Mouse (Mus musculus) liver, adult 2 months (tissue): ENCODE results near the gene Kcnb1. TPM values are rescaled to one million over a fixed set of nuclear protein-coding genes. Genes with fewer than 3 reads are reported as not detected.

Source experiments
- DNase-seq: peaks from one replicate; pipeline ENCODE4 v3.0.0-alpha.2; 2011; ENCODE audit warnings: low read depth, low spot score; ENCODE audit errors: extremely low read depth
- H3K27ac ChIP-seq: fragments of 200-500 bp; replicated peaks from 2 replicates; pipeline ENCODE4 v1.5.1; 2012; ENCODE audit warnings: low read depth, mild to moderate bottlenecking, control low read depth, inconsistent platforms, low read length; ENCODE audit not compliant: insufficient read depth
- H3K27me3 ChIP-seq: fragments of 200-500 bp; 2 replicates; pipeline ENCODE4 v1.6.1; 2012; ENCODE audit warnings: mild to moderate bottlenecking, moderate library complexity, low read length, inconsistent platforms; ENCODE audit not compliant: control insufficient read depth, insufficient read depth
- H3K36me3 ChIP-seq: fragments of 200-500 bp; 2 replicates; pipeline ENCODE4 v1.6.1; 2012; ENCODE audit warnings: low read length, inconsistent platforms; ENCODE audit not compliant: control insufficient read depth, insufficient read depth
- H3K4me1 ChIP-seq: fragments of 200-500 bp; 2 replicates; pipeline ENCODE4 v1.6.1; 2011; ENCODE audit warnings: low read length; ENCODE audit not compliant: control insufficient read depth, insufficient read depth
- H3K4me3 ChIP-seq: fragments of 200-500 bp; 2 replicates; pipeline ENCODE4 v1.5.1; 2011; ENCODE audit warnings: low read depth, mild to moderate bottlenecking, control low read depth, low read length, moderate library complexity; ENCODE audit not compliant: insufficient read depth
- H3K79me2 ChIP-seq: fragments of 200-500 bp; 2 replicates; pipeline ENCODE4 v1.6.1; 2012; ENCODE audit warnings: inconsistent platforms, mild to moderate bottlenecking, low read length, moderate library complexity; ENCODE audit not compliant: control insufficient read depth, insufficient read depth
- H3K9ac ChIP-seq: fragments of 200-500 bp; 2 replicates; pipeline ENCODE4 v1.6.1; 2012; ENCODE audit warnings: low read depth, mild to moderate bottlenecking, control low read depth, inconsistent platforms, low read length
- CTCF ChIP-seq: fragments of 200-500 bp; IDR thresholded peaks from 2 replicates; pipeline ENCODE4 v1.5.1; 2011; ENCODE audit warnings: low read depth, low read length, control low read depth
- POLR2A ChIP-seq: fragments of 200-500 bp; IDR thresholded peaks from 2 replicates; pipeline ENCODE4 v1.6.1; 2011; ENCODE audit warnings: low read length, control low read depth; ENCODE audit not compliant: insufficient read depth; ENCODE audit errors: extremely low read depth
- WGBS: fragments of 180-500 bp; shearing (Covaris S2); methylation state at CpG from one replicate; pipeline ENCODE4 v1.1.7; 2018; 5-methylcytosine and 5-hydroxymethylcytosine counted together
- polyA plus RNA-seq: library from polyadenylated mRNA; depleted of rRNA; stranded (reverse); fragments of >200 nt; gene quantifications from 2 replicates; pipeline ENCODE4 v1.2.3, GENCODE M21; 2012; rRNA removed
- total RNA-seq: library from RNA; depleted of rRNA; stranded (reverse); fragments of >200 nt; gene quantifications from 2 replicates; pipeline ENCODE4 v1.2.3, GENCODE M21; 2014; rRNA removed

Kcnb1 gene
- 0.81 and 0.83 TPM in 2 replicates for total RNA-seq
- polyA plus RNA-seq = 0.32 and 0.60 TPM in 2 replicates

DNA sequence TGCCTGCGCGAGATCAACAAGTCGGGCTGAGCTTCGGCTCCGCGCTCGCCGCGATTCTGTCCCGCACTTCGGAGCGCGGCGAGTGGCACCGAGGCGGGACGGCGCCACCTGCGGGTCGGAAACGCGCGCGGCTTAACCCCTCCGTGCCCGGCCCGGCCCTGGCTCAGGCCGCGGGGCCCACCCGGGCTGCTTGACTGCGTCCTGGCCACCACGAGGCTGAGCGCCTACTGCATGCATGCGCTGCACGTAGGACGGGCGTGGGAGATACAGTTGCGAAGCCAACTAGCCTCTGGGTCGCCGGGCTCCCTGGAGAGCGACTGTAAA is at the start of gene Kcnb1:
TSS of gene Kcnb1 (minus strand) at position 80 of the 324 bp plus-strand sequence.
- H3K4me1 ChIP-seq = peaks cover 4% of the 10 kb centered on the region; the same call in 1 of the 2 replicates
- under 1% methylated on average over 41 of the region's 41 CpGs for WGBS
- H3K4me3 ChIP-seq = peak within 1 kb of the TSS; percentile 53
- no peak for TF ChIP-seq POLR2A
- TF ChIP-seq CTCF = peak; percentile 63
- H3K27ac ChIP-seq = no peak within 1 kb of the TSS
- H3K9ac ChIP-seq = 0 out of 2 replicates have a peak within 1 kb of the TSS, but pooled peaks have one; percentile 9
- DNase-seq = no peak
- no peaks in the 10 kb centered on the region for H3K36me3 ChIP-seq
- peaks cover 4% of the 10 kb centered on the region; the same call in 1 of the 2 replicates for H3K27me3 ChIP-seq
- H3K79me2 ChIP-seq = no peaks in the 10 kb centered on the region

DNA sequence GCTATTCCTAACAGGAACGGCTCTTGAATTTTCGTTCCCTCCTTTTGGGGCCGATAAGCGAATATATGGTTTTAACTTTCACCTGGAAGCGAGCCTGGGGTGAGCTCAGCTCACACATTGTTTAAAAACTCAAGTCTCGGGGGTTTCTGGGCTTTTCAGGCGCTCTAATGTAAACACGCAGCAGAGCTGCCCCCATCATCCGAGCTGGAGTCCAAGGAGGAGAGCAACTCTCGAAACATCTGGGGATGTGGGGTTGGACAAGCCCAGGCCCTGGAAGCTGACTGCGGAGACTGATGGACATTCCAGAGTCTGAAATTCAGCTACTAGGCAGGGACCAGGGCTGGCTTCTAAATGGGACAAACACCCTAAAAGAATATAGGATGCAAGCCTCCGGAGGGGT is 49.3 kb upstream of the Kcnb1 start:
- no peaks in the 10 kb centered on the region for H3K4me1 ChIP-seq
- H3K36me3 ChIP-seq = no peaks in the 10 kb centered on the region
- 49% methylated on average over 12 of the region's 12 CpGs for WGBS
- no peak for DNase-seq
- H3K4me3 ChIP-seq = no peak overlapping the region; the same call in 1 of the 2 replicates
- H3K27me3 ChIP-seq = peaks cover 13% of the 10 kb centered on the region; the same call in 1 of the 2 replicates
- H3K79me2 ChIP-seq = no peaks in the 10 kb centered on the region
- no peak for TF ChIP-seq POLR2A
- TF ChIP-seq CTCF = no peak
- H3K9ac ChIP-seq = no peak overlapping the region
- H3K27ac ChIP-seq = no peak overlapping the region

DNA sequence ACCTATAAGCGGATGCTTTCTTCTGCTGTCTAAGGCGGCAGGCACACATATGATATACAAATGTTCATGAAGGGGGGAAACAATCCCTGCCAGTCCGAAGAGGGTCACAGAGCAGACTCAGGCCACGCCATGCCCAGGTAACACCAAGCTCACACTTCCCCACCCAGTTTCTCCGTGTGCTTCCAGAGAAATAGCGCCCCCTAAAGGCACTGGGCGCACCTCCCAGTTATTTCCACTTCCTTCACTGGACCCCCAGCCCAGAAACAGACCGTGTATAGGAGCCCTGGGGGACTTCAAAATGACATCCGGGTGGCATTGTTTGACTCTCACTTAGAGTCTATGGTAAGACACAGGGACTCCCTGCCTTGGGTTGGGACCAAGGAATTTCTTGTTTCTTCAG is 47.3 kb upstream of the Kcnb1 start:
- 78% methylated on average over 9 of the region's 9 CpGs for WGBS
- no peaks in the 10 kb centered on the region for H3K36me3 ChIP-seq
- H3K9ac ChIP-seq = no peak overlapping the region
- H3K27ac ChIP-seq = no peak overlapping the region
- H3K4me3 ChIP-seq = no peak overlapping the region
- DNase-seq = no peak
- H3K79me2 ChIP-seq = no peaks in the 10 kb centered on the region
- peak; percentile 36; the same call in 1 of the 2 replicates for TF ChIP-seq CTCF
- TF ChIP-seq POLR2A = no peak
- H3K4me1 ChIP-seq = peaks cover 5% of the 10 kb centered on the region
- peaks cover 13% of the 10 kb centered on the region; the same call in 1 of the 2 replicates for H3K27me3 ChIP-seq

DNA sequence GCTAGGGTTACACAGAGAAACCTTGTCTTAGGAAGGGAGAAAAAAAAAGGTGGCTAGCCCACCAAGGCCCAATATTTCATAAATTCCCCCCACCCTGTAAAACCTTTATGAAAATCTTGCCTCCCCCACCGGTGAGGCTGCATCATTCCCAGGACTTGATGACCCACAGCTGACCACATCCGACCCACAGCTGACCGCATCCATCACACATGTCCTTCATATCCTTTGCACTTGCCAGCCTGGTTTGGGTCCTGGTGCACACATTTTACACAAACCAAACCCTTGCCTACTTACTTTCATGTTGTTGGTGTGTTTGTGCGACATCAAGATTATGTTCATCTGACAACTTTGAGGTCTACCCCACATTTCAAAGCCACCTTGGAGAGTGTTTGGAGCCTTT is 46.2 kb upstream of the Kcnb1 start:
- peaks cover 13% of the 10 kb centered on the region; the same call in 1 of the 2 replicates for H3K27me3 ChIP-seq
- no peaks in the 10 kb centered on the region for H3K36me3 ChIP-seq
- H3K79me2 ChIP-seq = no peaks in the 10 kb centered on the region
- H3K4me1 ChIP-seq = peaks cover 7% of the 10 kb centered on the region
- H3K9ac ChIP-seq = no peak overlapping the region
- H3K27ac ChIP-seq = no peak overlapping the region
- WGBS = 98% methylated on average over 4 of the region's 4 CpGs
- H3K4me3 ChIP-seq = no peak overlapping the region
- DNase-seq = no peak
- TF ChIP-seq POLR2A (no peak), CTCF (no peak)

DNA sequence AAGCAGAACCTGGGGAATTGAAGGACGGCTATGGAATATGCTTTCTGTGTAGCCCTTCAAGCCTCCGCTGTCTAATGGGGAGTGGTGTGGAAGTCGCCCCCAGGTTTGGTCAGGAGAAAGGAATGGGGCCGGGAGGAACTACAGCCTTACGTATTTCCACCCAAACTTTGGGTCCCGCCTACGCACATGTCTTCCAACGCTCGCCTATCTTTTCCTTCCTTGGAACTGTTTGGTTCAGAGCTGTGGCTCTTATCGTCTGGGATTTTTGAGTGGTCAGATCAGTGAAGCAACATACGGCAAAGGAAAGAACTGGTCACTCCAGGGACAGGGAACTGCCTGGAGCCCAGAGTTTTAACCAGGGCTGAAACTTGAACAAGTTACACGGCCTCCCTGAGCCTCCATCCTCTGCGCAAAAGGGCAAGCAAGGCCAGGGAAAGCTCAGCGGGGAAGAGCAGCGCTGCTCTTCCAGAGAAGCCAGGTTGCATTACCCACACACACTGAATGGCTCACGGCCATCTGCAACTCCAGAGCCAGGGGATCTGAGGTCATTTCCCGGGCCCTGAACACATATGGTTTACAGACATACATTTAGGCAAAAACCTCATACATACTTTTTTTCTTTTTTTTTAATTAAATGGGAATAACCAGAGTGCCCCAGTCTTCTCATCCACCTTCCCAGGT is 45.5 kb upstream of the Kcnb1 start:
- TF ChIP-seq CTCF = no peak
- TF ChIP-seq POLR2A = no peak
- Histone ChIP-seq H3K27ac (peak overlapping the region; percentile 31; the same call in 1 of the 2 replicates), H3K4me3 (no peak overlapping the region), H3K27me3 (peaks cover 11% of the 10 kb centered on the region; the same call in 1 of the 2 replicates), H3K79me2 (no peaks in the 10 kb centered on the region), H3K4me1 (peaks cover 7% of the 10 kb centered on the region), H3K9ac (no peak overlapping the region), H3K36me3 (no peaks in the 10 kb centered on the region)
- DNase-seq = no peak
- WGBS = 77% methylated on average over 17 of the region's 17 CpGs

DNA sequence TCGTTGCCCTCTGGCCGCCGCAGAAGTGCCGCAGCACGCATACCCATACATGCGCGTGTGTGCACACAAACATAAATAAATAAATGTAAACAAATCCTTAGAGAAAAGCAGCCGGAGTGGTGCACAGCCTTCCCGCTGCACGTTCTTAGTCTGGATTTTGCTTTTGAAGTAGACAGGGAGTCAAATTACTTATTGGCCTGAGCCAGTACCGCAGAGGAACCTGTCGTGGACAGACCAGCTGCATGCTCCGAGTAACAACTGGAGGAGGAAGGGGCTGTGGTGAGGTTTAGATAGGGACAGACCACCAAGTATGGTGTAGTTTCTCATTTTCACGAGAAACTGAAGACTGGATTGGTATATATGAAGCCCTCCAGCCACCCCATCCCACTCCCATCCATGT is 43.8 kb upstream of the Kcnb1 start:
- H3K4me1 ChIP-seq = peaks cover 7% of the 10 kb centered on the region
- H3K27ac ChIP-seq = no peak overlapping the region
- no peak for TF ChIP-seq CTCF
- no peak for TF ChIP-seq POLR2A
- no peak overlapping the region for H3K9ac ChIP-seq
- no peak overlapping the region for H3K4me3 ChIP-seq
- WGBS = 88% methylated on average over 14 of the region's 14 CpGs
- no peaks in the 10 kb centered on the region for H3K36me3 ChIP-seq
- 0 out of 2 replicates have a peak, but pooled peaks cover 3% of the 10 kb centered on the region for H3K27me3 ChIP-seq
- H3K79me2 ChIP-seq = no peaks in the 10 kb centered on the region
- no peak for DNase-seq
